Comparison of ENCODE assay signal across 24 mouse cellular contexts in the genomic region with DNA sequence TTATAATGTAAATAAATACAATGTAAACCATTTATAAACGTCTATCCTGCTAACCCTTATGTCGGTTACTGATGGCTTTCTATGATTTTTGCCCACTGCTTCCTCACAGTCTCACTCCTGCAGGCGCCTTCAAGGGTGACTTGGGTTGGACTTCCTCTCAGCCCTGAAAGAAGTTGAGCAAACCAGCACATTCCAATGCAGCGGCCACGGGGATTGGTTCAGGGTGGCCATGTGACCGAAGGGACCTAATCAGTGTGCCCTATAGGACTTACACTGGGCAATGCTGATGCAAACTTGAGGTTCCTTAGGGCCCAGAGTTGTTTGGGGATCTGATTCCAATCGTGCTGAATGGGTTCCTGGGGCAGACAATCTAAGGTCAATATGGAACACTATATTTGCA. TPM values are rescaled to one million over a fixed set of nuclear protein-coding genes. Genes with fewer than 3 reads are reported as not detected.
A peak's percentile ranks its signal among the peaks of the same experiment; 100 is the strongest.
DNase-seq lines count a peak whose midpoint lies in the region; ATAC-seq lines count a peak whose summit lies in the region.
"Had no signal": no experiment of that assay in that cellular context is flagged by ENCODE, and none has a peak within 500 bp of the region (broad histone marks: within the 10 kb centered on the region; RNA-seq: fewer than 3 reads in every experiment).

No protein-coding gene starts in this region.

- no peaks in the 10 kb centered on the region for H3K9me3 ChIP-seq in kidney, embryonic 15.5 days (replicated peaks)
- H3K9me3 ChIP-seq: embryonic facial prominence, embryonic 15.5 days; limb, embryonic 15.5 days; neural tube, embryonic 15.5 days had no signal

- intact Hi-C loops in left cerebral cortex, postnatal 14 days (cut with DNase I): no loop called here

- ATAC-seq in kidney, embryonic 15.5 days (replicated peaks; ENCODE audit: low FRiP score): no peak
- ATAC-seq: forebrain, embryonic 16.5 days; hindbrain, embryonic 16.5 days; intestine, embryonic 16.5 days; midbrain, embryonic 16.5 days had no signal

- no peak overlapping the region for H3K4me2 ChIP-seq in kidney, embryonic 15.5 days
- H3K4me2 ChIP-seq: embryonic facial prominence, embryonic 15.5 days; limb, embryonic 15.5 days; lung, embryonic 14.5 days; neural tube, embryonic 15.5 days had no signal

- H3K27me3 ChIP-seq in kidney, embryonic 15.5 days: 0 out of 2 replicates have a peak, but pooled peaks cover 7% of the 10 kb centered on the region
- H3K27me3 ChIP-seq: embryonic facial prominence, embryonic 15.5 days; limb, embryonic 15.5 days; neural tube, embryonic 15.5 days had no signal

- H3K36me3 ChIP-seq in kidney, embryonic 15.5 days: no peaks in the 10 kb centered on the region
- H3K36me3 ChIP-seq: embryonic facial prominence, embryonic 15.5 days; limb, embryonic 15.5 days; neural tube, embryonic 15.5 days had no signal

- H3K27ac ChIP-seq in kidney, embryonic 15.5 days: no peak overlapping the region; the same call in 1 of the 2 replicates
- H3K27ac ChIP-seq: embryonic facial prominence, embryonic 15.5 days; heart, adult 2 months; left cerebral cortex, adult 2 months; limb, embryonic 15.5 days; liver, embryonic 14.5 days; neural tube, embryonic 15.5 days; stomach, postnatal 0 days had no signal

- 85% methylated on average over 7 of the region's 7 CpGs for WGBS in kidney, embryonic 15.5 days

- H3K4me3 ChIP-seq in kidney, embryonic 15.5 days (replicated peaks): no peak overlapping the region
- H3K4me3 ChIP-seq: embryonic facial prominence, embryonic 15.5 days; heart, adult 2 months; left cerebral cortex, adult 2 months; limb, embryonic 15.5 days; neural tube, embryonic 15.5 days had no signal

- DNase-seq in kidney, adult 11 months: peak; percentile 60
- peak; percentile 35 for DNase-seq in testis, postnatal 14 days (ENCODE audit: low spot score)
- DNase-seq in testis, postnatal 10 days (ENCODE audit: low spot score): no peak
- peak; percentile 39 for DNase-seq in ZHBTc4 (ENCODE audit: low read depth, low spot score)
- no peak for DNase-seq in left cerebral cortex, postnatal 14 days (ENCODE audit: low spot score in 2 of 2)
- no peak for DNase-seq in spleen, adult 18-20 months
- DNase-seq: adrenal gland, postnatal 25 days; cerebellum, adult 9-11 months; gastrocnemius, postnatal 25 days; heart, adult 2 months; left cerebral cortex, postnatal 4 days; lung, embryonic 14.5 days; lung, postnatal 36 days had no signal

- H3K4me1 ChIP-seq in kidney, embryonic 15.5 days: peaks cover 90% of the 10 kb centered on the region

- H3K9ac ChIP-seq in kidney, embryonic 15.5 days: no peak overlapping the region
- H3K9ac ChIP-seq: embryonic facial prominence, embryonic 15.5 days; limb, embryonic 15.5 days; liver, embryonic 14.5 days; lung, embryonic 14.5 days; neural tube, embryonic 15.5 days had no signal

RNA-seq across cellular contexts. Expression of a gene that starts 59.2 kb away (rescaled TPM):
- polyA plus RNA-seq in kidney, embryonic 15.5 days (2015; fragmentation: Nextera tagmentation; extraction: Ambion mirVana): 56.8 and 58.0 TPM in 2 replicates
- 1 to 10 TPM; 6.7 to 6.9 TPM for total RNA-seq in left cerebral cortex, postnatal 14 days (2021)

Comparison
In these comparisons a context has a peak if more than half of its experiments do, and no peak if none do; other contexts are left out.
1. DNase-seq: peak in kidney, adult 11 months (single experiment), testis, postnatal 14 days (single experiment) and ZHBTc4 (single experiment); none in testis, postnatal 10 days (single experiment), left cerebral cortex, postnatal 14 days (0 of 2) and spleen, adult 18-20 months (0 of 2).